Mouse (Mus musculus) left cerebral cortex, postnatal 4 days (tissue): ENCODE results near the gene Dpm1. TPM values are rescaled to one million over a fixed set of nuclear protein-coding genes. Genes with fewer than 3 reads are reported as not detected.

Experiments used
- DNase-seq: peaks from one replicate; pipeline ENCODE4 v3.0.0-alpha.2; 2022
- intact Hi-C: fragments of 180-260 bp; cut with DNase I; formaldehyde crosslinking; loops from one replicate; pipeline ENCODE4 v1.15.1; 2025
- total RNA-seq, 2 experiments: library from RNA; stranded (reverse); gene quantifications; 2 replicates each; pipeline ENCODE4 v1.2.3; 2021

The Dpm1 gene
- total RNA-seq, 2 experiments from 2014 or later, result 29.7 to 41.5 TPM

GRCm38 (mm10) chr2:168230773-168231470 is 531 bp upstream of the Dpm1 start:
- intact Hi-C loops, result no loop called here
- no peak for DNase-seq

DNA sequence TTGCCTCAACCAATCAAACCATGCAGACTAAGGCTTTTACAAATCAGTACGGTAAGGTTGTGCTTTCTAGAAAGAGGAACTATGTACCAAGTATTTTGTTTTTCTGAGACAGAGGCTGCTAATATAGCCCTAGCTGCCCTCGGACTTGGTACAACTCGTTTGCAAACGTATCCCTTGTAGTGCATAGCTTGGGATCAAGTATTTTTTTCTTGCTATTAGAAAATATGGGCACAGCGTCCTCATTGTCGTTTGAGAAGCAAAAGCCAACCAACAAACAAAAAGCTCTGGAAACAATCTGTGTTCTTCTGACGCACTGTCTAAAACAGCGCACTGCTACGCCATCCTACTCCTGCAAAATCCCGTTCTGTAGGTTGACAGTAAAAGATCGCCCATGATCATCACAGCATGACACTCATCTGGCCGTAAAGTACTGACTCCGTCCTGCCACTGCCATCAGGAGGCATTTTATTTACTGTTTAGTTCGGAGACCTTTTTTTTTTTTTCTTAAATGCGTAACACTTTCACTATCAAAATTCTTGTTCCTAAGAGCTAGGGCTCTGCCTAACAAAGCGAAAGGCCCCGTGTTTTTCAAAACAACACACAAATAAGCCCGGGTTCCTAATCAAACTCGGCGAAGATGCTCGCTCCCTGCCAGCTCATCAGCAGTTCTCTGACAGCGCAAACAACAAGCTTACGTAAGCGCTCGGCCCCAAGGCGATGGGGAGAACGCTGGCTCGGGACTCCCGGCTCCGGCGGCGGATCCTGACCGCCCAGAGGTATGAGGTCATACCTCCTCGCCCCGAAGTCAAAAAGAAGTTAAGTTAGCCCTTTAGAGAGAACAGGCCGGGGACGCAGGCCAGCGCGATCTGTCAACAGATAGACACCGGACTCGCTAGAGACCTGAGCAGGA is 1.0 kb downstream of the Dpm1 start:
- no peak for DNase-seq
- intact Hi-C loops, result no loop called here

- intact Hi-C loops, result no loop called here
- DNase-seq, result no peak
Observed at GRCm38 (mm10) chr2:168223326-168223725, 7.1 kb downstream of the Dpm1 start.

GRCm38 (mm10) chr2:168213788-168214397 is 16.5 kb downstream of the Dpm1 start:
- no peak for DNase-seq
- intact Hi-C loops, result no loop called here

DNA sequence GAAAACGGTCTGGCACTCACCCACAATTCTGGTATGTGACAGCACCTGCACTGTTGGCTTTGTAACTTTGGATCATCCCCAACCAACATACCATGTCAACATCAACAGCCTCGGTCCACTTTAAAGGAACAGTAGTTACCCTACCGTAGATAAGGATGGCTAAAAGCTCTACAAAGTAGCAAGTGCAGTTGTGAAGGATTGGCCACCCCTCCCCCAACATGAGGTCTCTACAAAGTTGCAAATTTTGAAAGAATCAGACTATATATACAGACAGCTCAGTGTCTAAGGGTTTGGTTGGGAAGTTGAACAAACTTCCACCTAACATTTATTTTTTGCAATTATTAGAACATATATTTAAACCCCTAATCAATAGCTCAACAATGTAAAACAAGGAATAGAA is 22.5 kb downstream of the Dpm1 start:
- no peak for DNase-seq
- intact Hi-C loops, result no loop called here

GRCm38 (mm10) chr2:168206725-168207644 is 23.4 kb downstream of the Dpm1 start, which contains the start of gene Adnp:
Gene Adnp (minus strand): TSS chr2:168207112.
- DNase-seq, result peak; percentile 97
- intact Hi-C loops, result no loop called here

GRCm38 (mm10) chr2:168205681-168206631 is 24.4 kb downstream of the Dpm1 start:
- intact Hi-C loops, result loop anchor here (1.0 kb wide), 1 partner anchor 78 kb away; no protein-coding TSS in a partner anchor
- DNase-seq, result peak; percentile 55

- intact Hi-C loops, result loop anchor here (1.0 kb wide), 1 partner anchor 77 kb away; no protein-coding TSS in a partner anchor
- peak; percentile 95 for DNase-seq
Observed at GRCm38 (mm10) chr2:168205265-168205664, 25.1 kb downstream of the Dpm1 start.

DNA sequence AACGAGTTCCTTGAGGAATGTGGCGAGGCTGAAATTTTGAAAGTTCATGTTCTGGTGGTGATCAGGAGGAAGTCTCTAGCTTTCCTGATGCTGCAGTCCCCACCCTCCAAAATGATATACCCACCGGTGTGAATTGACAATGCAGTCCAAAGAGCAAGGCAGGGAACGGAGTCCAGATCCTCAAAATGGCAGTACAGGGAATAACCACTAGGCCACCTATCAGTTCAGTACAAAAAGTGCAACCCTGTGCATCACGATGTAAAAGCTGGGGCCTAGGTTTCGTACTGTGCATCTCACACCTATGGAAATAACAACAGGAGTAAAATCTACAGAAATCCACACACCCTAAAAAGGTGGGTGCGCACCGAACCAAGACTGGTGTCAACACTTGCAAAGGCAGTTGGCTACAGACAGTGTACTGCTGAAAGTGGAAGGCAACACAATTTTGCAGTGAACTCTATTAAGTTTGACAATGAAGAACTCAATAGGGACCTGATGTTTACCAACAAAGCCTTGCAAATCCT is 25.9 kb downstream of the Dpm1 start:
- intact Hi-C loops, result no loop called here
- no peak for DNase-seq

DNA sequence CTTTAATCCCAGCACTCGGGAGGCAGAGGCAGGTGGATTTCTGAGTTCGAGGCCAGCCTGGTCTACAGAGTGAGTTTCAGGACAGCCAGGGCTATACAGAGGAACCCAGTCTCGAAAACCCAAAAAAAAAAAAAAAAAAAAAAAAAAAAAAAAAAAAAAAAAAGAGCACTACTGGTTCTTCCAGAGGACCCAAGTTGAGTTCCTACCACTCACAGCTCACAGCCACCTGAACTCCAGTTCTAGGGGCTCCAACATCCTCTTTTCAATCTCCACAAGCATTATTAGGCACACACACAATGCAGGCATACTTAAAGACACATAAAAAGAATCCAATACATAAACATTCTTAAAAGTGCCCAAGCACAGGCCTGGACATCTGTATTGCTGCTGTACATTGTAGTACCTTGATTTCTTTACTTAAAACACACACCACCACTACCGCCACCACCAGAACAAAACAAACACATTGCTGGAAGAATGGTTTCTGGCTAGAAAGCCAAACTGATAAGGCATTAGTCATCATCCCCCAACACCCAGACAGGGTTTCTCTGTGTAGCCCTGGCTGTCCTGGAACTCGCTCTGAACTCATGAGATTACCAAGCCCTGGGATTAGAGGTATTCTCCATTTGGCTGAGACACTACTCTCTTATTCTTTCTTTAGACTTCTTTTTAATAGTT is 30.2 kb downstream of the Dpm1 start:
- intact Hi-C loops, result no loop called here
- no peak for DNase-seq

- DNase-seq, result no peak
- intact Hi-C loops, result no loop called here
Observed at GRCm38 (mm10) chr2:168199476-168199875, 30.9 kb downstream of the Dpm1 start.

DNA sequence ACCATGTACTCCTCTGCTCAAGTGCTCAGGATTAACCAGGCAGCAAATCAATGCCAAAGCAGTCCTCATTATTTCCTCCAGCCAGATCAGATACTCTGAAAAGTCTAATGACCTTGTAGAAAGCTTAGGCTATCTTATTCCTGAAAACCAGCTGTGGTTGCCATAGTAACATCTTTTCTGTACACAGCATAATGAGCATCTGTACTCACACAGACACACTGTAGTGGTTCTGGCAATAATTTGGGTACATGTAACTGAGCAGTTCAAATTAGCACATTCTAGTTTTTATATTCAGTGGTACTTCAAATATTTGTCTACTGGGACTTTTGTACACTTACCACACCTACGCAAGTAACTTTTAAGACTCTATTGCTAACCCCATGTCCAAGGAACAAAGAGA is 32.0 kb downstream of the Dpm1 start:
- intact Hi-C loops, result no loop called here
- DNase-seq, result no peak

GRCm38 (mm10) chr2:168195721-168196120 is 34.7 kb downstream of the Dpm1 start:
- DNase-seq, result no peak
- intact Hi-C loops, result no loop called here

- intact Hi-C loops, result no loop called here
- no peak for DNase-seq
Observed at GRCm38 (mm10) chr2:168193685-168194084, 36.7 kb downstream of the Dpm1 start.

DNA sequence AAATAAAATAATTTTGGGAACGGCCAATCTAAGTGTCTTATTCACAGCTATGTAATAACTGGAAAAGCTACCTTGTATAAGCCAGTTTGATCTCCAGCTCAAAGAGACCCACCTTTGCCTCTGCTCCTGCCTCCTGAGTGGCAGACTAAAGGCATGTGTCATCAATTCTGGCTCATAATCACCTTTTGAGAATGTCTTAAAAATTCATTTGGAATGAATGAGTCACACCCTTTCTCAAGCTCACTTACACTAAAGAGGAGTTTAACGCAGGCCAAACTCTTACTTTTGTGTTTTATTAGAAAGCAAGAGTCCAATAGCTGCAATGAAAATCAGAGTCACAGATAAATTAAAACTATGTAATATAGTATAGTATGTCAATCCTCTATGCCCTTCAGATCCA is 38.5 kb downstream of the Dpm1 start:
- no peak for DNase-seq

DNA sequence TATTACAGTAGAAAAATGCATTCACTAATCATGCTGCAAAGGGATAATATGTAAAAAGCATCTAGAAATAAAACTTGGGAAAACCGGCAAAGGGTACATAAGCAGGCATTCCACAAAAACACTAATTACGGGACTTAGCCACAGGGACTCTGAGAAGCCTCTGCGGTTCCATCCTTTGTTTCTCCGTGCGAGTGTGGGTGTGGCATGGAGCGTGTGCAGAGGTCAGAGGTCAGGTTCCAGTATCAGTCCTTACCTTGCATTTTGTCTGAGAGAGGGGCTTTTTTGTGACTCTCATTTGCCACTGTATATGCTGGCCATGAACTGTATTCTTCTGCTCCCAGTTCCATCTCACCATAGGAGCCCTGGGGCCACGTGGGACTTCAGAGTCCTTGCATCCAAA is 54.4 kb downstream of the Dpm1 start:
- no peak for DNase-seq
- intact Hi-C loops, result no loop called here

More for the DNA sequence above, 38.5 kb downstream of the Dpm1 start:
- intact Hi-C loops, result no loop called here

GRCm38 (mm10) chr2:168170167-168170685 is 60.2 kb downstream of the Dpm1 start:
- intact Hi-C loops, result no loop called here
- DNase-seq, result no peak

GRCm38 (mm10) chr2:168169800-168170113 is 60.6 kb downstream of the Dpm1 start:
- intact Hi-C loops, result no loop called here
- DNase-seq, result no peak
